Mouse (Mus musculus) heart, embryonic 16.5 days (tissue): ENCODE data around the gene Creg1. TPM values are rescaled to one million over a fixed set of nuclear protein-coding genes. Genes with fewer than 3 reads are reported as not detected.

Source experiments
- ATAC-seq: fragments of 200-750 bp; cut with Nextera tagmentation; replicated peaks from 2 replicates; pipeline ENCODE4 v1.8.0; 2017; ENCODE audit warnings: moderate number of reproducible peaks; ENCODE audit not compliant: insufficient read depth, low FRiP score; ENCODE audit errors: extremely low read depth
- H3K27ac ChIP-seq: fragments of 300-500 bp; sonication (generic); 2 replicates; pipeline ENCODE4 v1.5.1; 2014; ENCODE audit warnings: mild to moderate bottlenecking, low read length, control low read depth, moderate library complexity
- H3K27me3 ChIP-seq: fragments of 300-500 bp; sonication (generic); 2 replicates; pipeline ENCODE4 v1.6.1; 2014; ENCODE audit warnings: low read length, mixed read lengths; ENCODE audit not compliant: control insufficient read depth, insufficient read depth
- H3K36me3 ChIP-seq: fragments of 300-500 bp; sonication (generic); 2 replicates; pipeline ENCODE4 v1.6.1; 2014; ENCODE audit not compliant: control insufficient read depth, insufficient read depth
- H3K4me1 ChIP-seq: fragments of 300-500 bp; sonication (generic); 2 replicates; pipeline ENCODE4 v1.6.1; 2014; ENCODE audit warnings: low read length, mixed read lengths; ENCODE audit not compliant: control insufficient read depth, insufficient read depth
- H3K4me2 ChIP-seq: fragments of 300-500 bp; sonication (generic); 2 replicates; pipeline ENCODE4 v1.6.1; 2014; ENCODE audit warnings: low read depth, mild to moderate bottlenecking, control low read depth, low read length
- H3K4me3 ChIP-seq: fragments of 300-500 bp; sonication (generic); 2 replicates; pipeline ENCODE4 v1.5.1; 2014; ENCODE audit warnings: mild to moderate bottlenecking, control low read depth, low read length
- H3K9ac ChIP-seq: fragments of 300-500 bp; sonication (generic); 2 replicates; pipeline ENCODE4 v1.6.1; 2014; ENCODE audit warnings: low read length, control low read depth
- H3K9me3 ChIP-seq: fragments of 300-500 bp; sonication (generic); replicated peaks from 2 replicates; pipeline ENCODE4 v1.6.1; 2016; ENCODE audit warnings: low read length; ENCODE audit not compliant: control insufficient read depth
- WGBS: fragments of 180-500 bp; shearing (Covaris S2); extraction: QIAGEN DNeasy Blood & Tissue Kit; methylation state at CpG from one replicate; pipeline ENCODE4 v1.1.7; 2014; 5-methylcytosine and 5-hydroxymethylcytosine counted together
- polyA plus RNA-seq: library from polyadenylated mRNA; unstranded; fragments of >200 nt; fragmentation: Nextera tagmentation; extraction: Ambion mirVana; gene quantifications from 2 replicates; pipeline ENCODE4 v1.2.1, GENCODE M21; 2015

Gene Creg1
- polyA plus RNA-seq, 1 experiment from 2014 or later, result 73.2 TPM

DNA sequence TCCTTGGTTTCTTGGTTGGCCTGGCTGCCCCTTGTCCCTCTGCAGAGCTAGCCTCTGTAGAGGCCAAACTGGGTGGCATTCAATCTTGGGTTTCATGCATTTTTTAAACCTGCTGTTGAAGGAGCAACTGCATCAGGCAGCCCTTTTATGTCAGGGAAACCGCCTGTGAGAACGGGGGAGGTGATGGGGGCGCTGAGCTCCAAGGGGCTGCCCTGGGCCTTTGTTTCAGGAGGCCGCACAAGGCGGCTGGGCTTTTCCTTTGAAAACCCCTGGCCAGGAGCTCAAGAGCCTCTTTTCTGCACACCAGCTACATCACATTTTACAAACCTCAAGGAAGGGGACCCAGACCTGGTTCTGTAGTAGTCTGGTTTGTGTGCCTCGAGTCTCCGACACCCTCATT is 50.6 kb downstream of the Creg1 start:
- Histone ChIP-seq H3K36me3 (no peaks in the 10 kb centered on the region), H3K4me3 (no peak overlapping the region), H3K4me1 (peaks cover 9% of the 10 kb centered on the region), H3K27ac (no peak overlapping the region), H3K9ac (no peak overlapping the region), H3K9me3 (no peaks in the 10 kb centered on the region), H3K4me2 (peak overlapping the region; percentile 22), H3K27me3 (no peaks in the 10 kb centered on the region; the same call in 1 of the 2 replicates)
- whole genome bisulfite sequencing, result 43% methylated on average over 7 of the region's 7 CpGs
- ATAC-seq, result no peak

DNA sequence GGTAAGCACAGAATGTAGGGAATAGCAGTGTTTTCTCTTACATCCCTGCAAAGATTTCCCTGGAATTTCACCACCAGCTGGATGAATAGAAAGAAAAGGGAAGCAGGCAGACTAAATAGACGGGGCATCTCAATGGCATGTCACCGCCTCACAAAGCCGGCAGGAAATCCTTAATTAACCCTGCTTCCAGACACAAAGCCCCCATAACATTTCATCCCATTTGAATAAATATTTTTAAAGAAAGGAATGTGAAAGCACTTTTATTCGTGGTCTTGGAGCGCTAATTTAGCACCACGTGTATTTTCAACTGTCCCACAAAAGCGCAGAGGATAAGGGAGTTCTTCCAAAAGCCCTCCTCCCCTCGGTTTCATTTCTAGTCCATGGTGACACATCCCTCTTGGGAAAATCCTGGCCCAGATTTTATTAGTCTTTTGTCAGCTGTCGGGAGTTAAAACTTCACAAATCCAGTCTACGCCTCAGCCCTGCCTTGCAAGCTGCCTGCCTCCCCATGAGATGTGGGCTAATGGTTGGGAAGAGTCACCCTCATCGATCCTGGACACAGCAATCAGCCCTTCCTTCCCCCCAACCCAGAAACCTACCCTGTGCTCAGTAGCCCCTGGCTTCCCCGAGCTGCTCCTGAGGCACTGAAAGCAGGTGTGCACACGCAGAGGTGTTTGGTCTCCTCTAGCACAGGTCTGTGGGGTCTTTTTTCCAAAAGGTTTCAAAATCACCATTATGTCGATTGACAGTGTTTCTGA is 51.2 kb downstream of the Creg1 start:
- Histone ChIP-seq H3K36me3 (no peaks in the 10 kb centered on the region), H3K9ac (no peak overlapping the region), H3K4me2 (peak overlapping the region; percentile 22), H3K4me1 (peaks cover 9% of the 10 kb centered on the region), H3K4me3 (no peak overlapping the region), H3K27me3 (no peaks in the 10 kb centered on the region; the same call in 1 of the 2 replicates), H3K27ac (no peak overlapping the region), H3K9me3 (no peaks in the 10 kb centered on the region)
- ATAC-seq, result no peak
- 51% methylated on average over 14 of the region's 14 CpGs for WGBS

DNA sequence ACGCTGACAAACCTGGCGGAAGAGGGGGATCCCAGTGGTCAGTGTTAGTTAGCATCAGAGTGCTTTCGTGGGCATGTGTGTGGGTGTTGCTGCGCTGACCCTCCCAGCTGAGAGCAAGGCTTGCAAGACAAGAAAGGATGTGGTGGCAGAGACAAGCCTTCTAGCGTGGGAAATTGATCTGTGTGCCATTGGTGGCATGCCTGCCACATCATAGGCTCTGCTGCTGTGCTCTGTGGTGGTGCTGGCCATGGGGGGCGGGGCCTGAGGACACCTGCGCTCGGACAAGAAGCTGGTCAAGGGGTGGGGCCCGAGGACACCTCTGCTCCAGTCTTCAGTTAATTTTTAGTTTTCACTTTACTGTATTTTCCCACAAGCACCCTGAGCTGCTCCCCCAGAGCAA is 52.8 kb downstream of the Creg1 start:
- Histone ChIP-seq H3K36me3 (no peaks in the 10 kb centered on the region), H3K9me3 (no peaks in the 10 kb centered on the region), H3K4me3 (no peak overlapping the region), H3K4me2 (no peak overlapping the region), H3K27me3 (no peaks in the 10 kb centered on the region; the same call in 1 of the 2 replicates), H3K27ac (no peak overlapping the region), H3K9ac (no peak overlapping the region), H3K4me1 (peaks cover 9% of the 10 kb centered on the region)
- WGBS, result 82% methylated on average over 9 of the region's 9 CpGs
- no peak for ATAC-seq

DNA sequence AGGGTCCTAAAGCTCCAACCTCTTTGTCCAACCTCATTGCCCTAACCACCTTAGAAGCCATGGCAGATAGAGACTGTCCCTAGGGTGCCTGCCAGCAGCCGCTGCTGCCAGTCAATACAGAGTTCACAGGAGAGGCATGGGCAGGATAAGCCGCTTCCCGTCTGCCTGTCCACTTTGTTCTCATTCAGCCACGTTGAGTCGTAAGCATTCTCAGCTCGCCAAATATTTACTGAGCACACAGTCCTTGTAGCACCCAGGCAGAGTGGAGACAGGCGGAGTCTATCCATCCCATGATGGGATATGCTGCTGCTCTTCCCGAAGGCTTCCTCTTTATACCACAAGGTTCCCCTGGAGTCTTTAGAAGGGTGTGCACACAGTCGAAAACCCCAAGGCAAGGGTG is 53.7 kb downstream of the Creg1 start:
- Histone ChIP-seq H3K36me3 (no peaks in the 10 kb centered on the region), H3K4me1 (peaks cover 9% of the 10 kb centered on the region), H3K4me3 (no peak overlapping the region), H3K27me3 (no peaks in the 10 kb centered on the region; the same call in 1 of the 2 replicates), H3K4me2 (no peak overlapping the region), H3K9me3 (no peaks in the 10 kb centered on the region), H3K27ac (no peak overlapping the region), H3K9ac (no peak overlapping the region)
- WGBS, result 46% methylated on average over 9 of the region's 9 CpGs
- ATAC-seq, result no peak

DNA sequence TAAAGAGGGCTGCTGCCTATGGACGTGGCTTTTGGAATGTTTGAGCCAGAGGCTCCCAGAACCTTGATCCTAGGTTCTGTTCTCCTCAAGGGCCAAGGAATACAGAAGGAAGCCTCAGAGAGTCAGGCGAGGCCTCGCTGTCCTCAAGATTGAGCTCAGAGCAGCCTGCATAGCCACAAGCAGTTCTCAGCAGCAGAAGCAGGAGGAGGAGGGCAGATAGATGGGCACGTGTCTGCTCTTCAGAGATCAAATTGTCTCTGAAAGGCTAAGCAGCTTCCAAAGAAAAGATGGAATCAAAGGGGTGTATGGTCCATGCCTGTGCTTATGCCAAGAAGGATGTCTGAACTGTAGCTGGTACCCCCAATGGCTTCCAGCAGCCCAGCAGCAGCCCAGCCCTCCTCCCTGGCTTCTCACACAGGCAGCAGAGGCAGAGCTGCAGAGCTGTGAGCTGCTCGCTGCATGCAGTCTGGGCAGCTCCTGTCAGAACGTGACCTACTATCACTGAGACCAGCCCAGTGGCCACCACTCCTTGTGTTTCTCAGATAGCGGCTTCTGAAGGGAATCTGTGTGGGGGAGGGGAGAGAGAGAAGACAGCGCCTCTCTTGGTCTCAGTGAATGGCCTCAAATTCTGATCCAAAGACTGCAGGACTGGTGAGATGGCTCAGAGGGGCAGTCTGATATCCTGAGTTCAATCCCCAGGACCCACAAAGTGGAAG is 54.8 kb downstream of the Creg1 start:
- 31% methylated on average over 8 of the region's 8 CpGs for WGBS
- peak overlapping the region; percentile 5; the same call in 1 of the 2 replicates for H3K4me2 ChIP-seq
- no peaks in the 10 kb centered on the region; the same call in 1 of the 2 replicates for H3K27me3 ChIP-seq
- peak; percentile 40; the same call in 1 of the 2 replicates for ATAC-seq
- no peaks in the 10 kb centered on the region for H3K9me3 ChIP-seq
- H3K27ac ChIP-seq, result no peak overlapping the region
- H3K4me1 ChIP-seq, result peaks cover 9% of the 10 kb centered on the region
- no peak overlapping the region for H3K9ac ChIP-seq
- no peaks in the 10 kb centered on the region for H3K36me3 ChIP-seq
- no peak overlapping the region for H3K4me3 ChIP-seq

DNA sequence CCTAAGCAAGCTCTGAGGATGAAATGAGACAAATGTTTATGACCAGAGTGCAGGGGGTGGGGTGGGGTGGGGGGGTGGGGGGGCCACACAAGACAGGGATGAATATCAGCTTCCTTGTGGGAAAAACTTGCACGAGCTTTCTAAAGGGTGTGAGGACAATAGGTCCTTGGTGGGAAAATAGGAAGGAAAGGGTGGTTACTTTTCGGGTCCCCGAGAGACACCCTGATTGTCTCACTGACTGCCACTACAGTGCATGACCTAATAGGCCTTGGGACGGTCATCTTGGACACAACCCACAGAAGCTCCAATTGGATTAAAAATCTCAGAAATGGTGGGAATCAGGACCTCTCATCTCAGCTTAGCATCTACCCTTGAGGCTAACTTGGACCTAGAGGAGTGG is 55.6 kb downstream of the Creg1 start:
- WGBS, result 75% methylated on average over 4 of the region's 4 CpGs
- Histone ChIP-seq H3K27ac (no peak overlapping the region), H3K9ac (no peak overlapping the region), H3K4me3 (no peak overlapping the region), H3K27me3 (no peaks in the 10 kb centered on the region; the same call in 1 of the 2 replicates), H3K4me2 (no peak overlapping the region), H3K4me1 (peaks cover 9% of the 10 kb centered on the region), H3K36me3 (no peaks in the 10 kb centered on the region), H3K9me3 (no peaks in the 10 kb centered on the region)
- ATAC-seq, result no peak

DNA sequence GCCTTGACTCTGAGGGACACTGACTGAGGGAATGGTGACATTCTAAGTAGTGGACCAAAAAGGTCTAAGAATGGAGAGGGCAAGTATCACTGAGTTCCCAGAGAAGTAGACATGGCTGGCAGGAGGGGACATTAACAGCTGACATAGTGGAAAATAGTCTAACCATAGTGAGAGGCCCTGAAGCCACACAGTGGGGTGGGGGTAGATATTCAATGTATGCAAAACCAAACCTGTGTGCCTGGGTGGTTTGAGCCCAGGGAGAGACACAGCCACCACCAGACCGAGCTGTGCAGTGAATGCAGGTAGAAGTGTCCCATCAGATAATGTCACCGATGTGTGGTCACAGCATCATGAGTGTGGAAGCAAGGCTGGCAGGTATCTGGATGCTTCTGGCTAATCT is 58.5 kb downstream of the Creg1 start:
- Histone ChIP-seq H3K4me3 (no peak overlapping the region), H3K9me3 (no peaks in the 10 kb centered on the region), H3K36me3 (no peaks in the 10 kb centered on the region), H3K27me3 (no peaks in the 10 kb centered on the region; the same call in 1 of the 2 replicates), H3K27ac (no peak overlapping the region), H3K4me1 (peaks cover 9% of the 10 kb centered on the region), H3K9ac (no peak overlapping the region), H3K4me2 (no peak overlapping the region)
- 76% methylated on average over 2 of the region's 2 CpGs for WGBS
- ATAC-seq, result no peak
